Mouse (Mus musculus): ENCODE data around the gene Tfdp2. TPM values are rescaled to one million over a fixed set of nuclear protein-coding genes. Genes with fewer than 3 reads are reported as not detected.

Tfdp2 gene
- 19.4 TPM for total RNA-seq (2023)

GRCm38 (mm10) chr9:96195885-96196622 is at the start of gene Tfdp2:
Gene Tfdp2 (plus strand): TSS chr9:96196275.

GRCm38 (mm10) chr9:96364141-96364838 is 168.2 kb downstream of the Tfdp2 start, which contains the start of gene Atp1b3:
Gene Atp1b3 (minus strand): TSS chr9:96364442.

Other genes starting within 250 kb of the Tfdp2 start
- 56.0 TPM for gene Xrn1, start 241.5 kb upstream of the Tfdp2 start, total RNA-seq (2023)
- gene Gk5, start 76.9 kb upstream of the Tfdp2 start, total RNA-seq (2023) = 6.1 TPM
- 719 TPM for gene Atp1b3, start 168.2 kb downstream of the Tfdp2 start, total RNA-seq (2023)